Mouse (Mus musculus): ENCODE results near the gene Btk. TPM values are rescaled to one million over a fixed set of nuclear protein-coding genes. Genes with fewer than 3 reads are reported as not detected.

Gene Btk
- polyA plus RNA-seq, 2 experiments: 10.9 to 16.3 TPM

DNA sequence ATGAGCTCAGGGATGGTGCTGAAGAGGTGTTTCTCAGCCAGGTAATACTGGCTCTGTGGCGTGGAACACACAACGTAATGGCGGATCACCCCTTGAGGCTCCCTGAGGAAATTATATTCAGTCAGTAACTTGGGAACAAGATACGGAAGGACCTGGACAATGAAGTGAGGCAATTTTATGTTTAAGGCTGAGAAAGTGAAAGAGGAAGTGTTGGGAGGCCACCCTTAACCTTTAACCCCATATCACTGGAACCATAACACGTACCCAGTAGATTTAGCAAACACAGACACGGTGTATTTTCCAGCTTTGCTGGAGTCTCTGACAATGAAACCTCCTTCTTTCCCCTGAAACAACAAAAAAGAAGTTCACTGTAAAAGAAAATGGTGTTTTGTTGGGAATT lies 28.9 kb downstream of the Btk start:
- Histone ChIP-seq H3K27me3 (ENCODE audit: control insufficient read depth, insufficient read depth, low read length) (no peaks in the 10 kb centered on the region), H3K9ac (replicated peaks) (no peak overlapping the region), H3K4me2 (ENCODE audit: low read depth) (no peak overlapping the region), H3K4me3 (ENCODE audit: insufficient read depth in 1 of 2, low read depth in 2 of 2, low read length in 2 of 2) (no peak overlapping the region), H3K9me3 (ENCODE audit: control insufficient read depth, low read length) (no peaks in the 10 kb centered on the region), H3K36me3 (replicated peaks; ENCODE audit: control insufficient read depth, insufficient read depth, low read depth) (no peaks in the 10 kb centered on the region), H3K27ac (no peak overlapping the region), H3K4me1 (replicated peaks; ENCODE audit: control insufficient read depth in 2 of 2, insufficient read depth in 2 of 2, low read length in 1 of 2) (no peaks in the 10 kb centered on the region)
- ATAC-seq (ENCODE audit: insufficient read depth): no peak
- DNase-seq (ENCODE audit: low read depth in 3 of 3, low spot score in 3 of 3): no peak
- TF ChIP-seq EP300 (IDR thresholded peaks at IDR 0.05; ENCODE audit: low read depth) (no peak), CTCF (IDR thresholded peaks at IDR 0.05; ENCODE audit: low read depth) (no peak)
- 62% methylated on average over 6 of the region's 6 CpGs for WGBS (ENCODE audit: insufficient replicate concordance)

DNA sequence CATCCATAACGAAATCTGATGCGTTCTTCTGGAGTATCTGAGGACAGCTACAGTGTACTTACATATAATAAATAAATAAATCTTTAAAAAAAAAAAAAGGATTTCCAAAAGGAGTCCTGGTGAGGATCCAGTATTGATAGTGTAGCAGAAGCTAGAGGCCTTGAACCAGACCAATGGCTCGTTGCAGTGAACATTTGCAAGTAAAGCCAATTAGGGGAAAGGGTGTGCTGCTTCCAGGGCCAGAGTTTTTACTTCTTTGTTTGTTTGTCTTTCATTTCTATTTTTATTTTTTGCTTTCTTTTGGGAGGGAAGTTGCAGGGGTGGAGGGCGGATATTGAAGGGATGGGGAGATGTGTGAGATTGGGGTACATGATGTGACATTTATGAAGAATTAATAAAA lies 30.0 kb downstream of the Btk start:
- no peaks in the 10 kb centered on the region for H3K36me3 ChIP-seq (replicated peaks; ENCODE audit: control insufficient read depth, insufficient read depth, low read depth)
- no peaks in the 10 kb centered on the region for H3K27me3 ChIP-seq (ENCODE audit: control insufficient read depth, insufficient read depth, low read length)
- ATAC-seq (ENCODE audit: insufficient read depth) (no peak), DNase-seq (ENCODE audit: low read depth in 3 of 3, low spot score in 3 of 3) (no peak)
- 88% methylated on average over 4 of the region's 4 CpGs for WGBS (ENCODE audit: insufficient replicate concordance)
- H3K4me2 ChIP-seq (ENCODE audit: low read depth): no peak overlapping the region
- H3K27ac ChIP-seq: no peak overlapping the region
- no peak overlapping the region for H3K4me3 ChIP-seq (ENCODE audit: insufficient read depth in 1 of 2, low read depth in 2 of 2, low read length in 2 of 2)
- H3K9ac ChIP-seq (replicated peaks): no peak overlapping the region
- no peaks in the 10 kb centered on the region for H3K4me1 ChIP-seq (replicated peaks; ENCODE audit: control insufficient read depth in 2 of 2, insufficient read depth in 2 of 2, low read length in 1 of 2)
- TF ChIP-seq CTCF (IDR thresholded peaks at IDR 0.05; ENCODE audit: low read depth) (no peak), EP300 (IDR thresholded peaks at IDR 0.05; ENCODE audit: low read depth) (no peak)
- no peaks in the 10 kb centered on the region for H3K9me3 ChIP-seq (ENCODE audit: control insufficient read depth, low read length)

- no peaks in the 10 kb centered on the region for H3K4me1 ChIP-seq (replicated peaks; ENCODE audit: control insufficient read depth in 2 of 2, insufficient read depth in 2 of 2, low read length in 1 of 2)
- no peaks in the 10 kb centered on the region for H3K9me3 ChIP-seq (ENCODE audit: control insufficient read depth, low read length)
- no peak for TF ChIP-seq EP300 (IDR thresholded peaks at IDR 0.05; ENCODE audit: low read depth)
- TF ChIP-seq CTCF (IDR thresholded peaks at IDR 0.05; ENCODE audit: low read depth): peak; percentile 57
- H3K27ac ChIP-seq: no peak overlapping the region
- H3K4me2 ChIP-seq (ENCODE audit: low read depth): no peak overlapping the region
- H3K4me3 ChIP-seq (ENCODE audit: insufficient read depth in 1 of 2, low read depth in 2 of 2, low read length in 2 of 2): no peak overlapping the region
- no peak overlapping the region for H3K9ac ChIP-seq (replicated peaks)
- no peaks in the 10 kb centered on the region for H3K27me3 ChIP-seq (ENCODE audit: control insufficient read depth, insufficient read depth, low read length)
- WGBS (ENCODE audit: insufficient replicate concordance): 16% methylated on average over 5 of the region's 5 CpGs
- DNase-seq (ENCODE audit: low read depth in 3 of 3, low spot score in 3 of 3) (peak in 1 of 3 experiments; percentile 31), ATAC-seq (ENCODE audit: insufficient read depth) (0 out of 2 replicates have a peak, but pooled peaks have one; percentile 26)
- H3K36me3 ChIP-seq (replicated peaks; ENCODE audit: control insufficient read depth, insufficient read depth, low read depth): no peaks in the 10 kb centered on the region
These were observed 32.5 kb downstream of the Btk start for GRCm38 (mm10) chrX:134550903-134551302.

GRCm38 (mm10) chrX:134547330-134547729 lies 36.0 kb downstream of the Btk start:
- H3K4me1 ChIP-seq (replicated peaks; ENCODE audit: control insufficient read depth in 2 of 2, insufficient read depth in 2 of 2, low read length in 1 of 2): peaks cover 0 to 2% of the 10 kb centered on the region in 2 experiments; a peak in 3 of 4 replicates
- no peaks in the 10 kb centered on the region for H3K36me3 ChIP-seq (replicated peaks; ENCODE audit: control insufficient read depth, insufficient read depth, low read depth)
- H3K9me3 ChIP-seq (ENCODE audit: control insufficient read depth, low read length): no peaks in the 10 kb centered on the region
- ATAC-seq (ENCODE audit: insufficient read depth): no peak
- no peak overlapping the region for H3K9ac ChIP-seq (replicated peaks)
- 69% methylated on average over 4 of the region's 4 CpGs for WGBS (ENCODE audit: insufficient replicate concordance)
- TF ChIP-seq CTCF (IDR thresholded peaks at IDR 0.05; ENCODE audit: low read depth) (no peak), EP300 (IDR thresholded peaks at IDR 0.05; ENCODE audit: low read depth) (no peak)
- DNase-seq (ENCODE audit: low read depth in 3 of 3, low spot score in 3 of 3): no peak
- H3K4me3 ChIP-seq (ENCODE audit: insufficient read depth in 1 of 2, low read depth in 2 of 2, low read length in 2 of 2): no peak overlapping the region
- H3K4me2 ChIP-seq (ENCODE audit: low read depth): no peak overlapping the region
- no peaks in the 10 kb centered on the region for H3K27me3 ChIP-seq (ENCODE audit: control insufficient read depth, insufficient read depth, low read length)
- no peak overlapping the region for H3K27ac ChIP-seq

GRCm38 (mm10) chrX:134541955-134542308 lies 41.4 kb downstream of the Btk start:
- Histone ChIP-seq H3K4me3 (ENCODE audit: insufficient read depth in 1 of 2, low read depth in 2 of 2, low read length in 2 of 2) (peak overlapping the region; percentile 69 to 95), H3K27ac (peak overlapping the region; percentile 65), H3K27me3 (ENCODE audit: control insufficient read depth, insufficient read depth, low read length) (no peaks in the 10 kb centered on the region), H3K9ac (replicated peaks) (peak overlapping the region; percentile 73), H3K4me2 (ENCODE audit: low read depth) (peak overlapping the region; percentile 74), H3K9me3 (ENCODE audit: control insufficient read depth, low read length) (no peaks in the 10 kb centered on the region), H3K36me3 (replicated peaks; ENCODE audit: control insufficient read depth, insufficient read depth, low read depth) (no peaks in the 10 kb centered on the region), H3K4me1 (replicated peaks; ENCODE audit: control insufficient read depth in 2 of 2, insufficient read depth in 2 of 2, low read length in 1 of 2) (peaks cover 0 to 3% of the 10 kb centered on the region in 2 experiments; a peak in 3 of 4 replicates)
- no peak for DNase-seq (ENCODE audit: low read depth in 3 of 3, low spot score in 3 of 3)
- TF ChIP-seq EP300 (IDR thresholded peaks at IDR 0.05; ENCODE audit: low read depth): no peak
- peak; percentile 25; the same call in 1 of the 2 replicates for ATAC-seq (ENCODE audit: insufficient read depth)
- WGBS (ENCODE audit: insufficient replicate concordance): 14% methylated on average over 6 of the region's 6 CpGs

Data from liver, embryonic 14.5 days (tissue).